Mouse (Mus musculus): ENCODE measurements around the gene Rffl.

The Rffl gene

GRCm38 (mm10) chr11:82764438-82764924 is 106.5 kb downstream of the Rffl start:
- DNase-seq (ENCODE audit: low read depth, low spot score), result peak; percentile 8

GRCm38 (mm10) chr11:82763742-82764437 is 107.1 kb downstream of the Rffl start, which contains the start of the genes Cct6b and Zfp830:
Cct6b (minus strand) TSS chr11:82764321.
Zfp830 (plus strand) TSS chr11:82764345.
- peak; percentile 92 for DNase-seq (ENCODE audit: low read depth, low spot score)

- DNase-seq (ENCODE audit: low read depth, low spot score), result no peak
Observed at GRCm38 (mm10) chr11:82763261-82763660, 107.7 kb downstream of the Rffl start.

- no peak for DNase-seq (ENCODE audit: low read depth, low spot score)
Observed at GRCm38 (mm10) chr11:82762286-82762829, 108.7 kb downstream of the Rffl start.

GRCm38 (mm10) chr11:82755919-82756318 is 115.1 kb downstream of the Rffl start:
- DNase-seq (ENCODE audit: low read depth, low spot score), result no peak
